Mouse (Mus musculus) heart, adult 2 months (tissue): ENCODE measurements at regions not wholly inside any gene's neighbourhood (a gene's known extent, or its start where the extent isn't known, plus 50 kb on each side); places are given as distances from the start of the nearest gene placed in this dataset.

Experiments used
- DNase-seq, 2 experiments: peaks; one replicate each; pipeline ENCODE4 v3.0.0; 2021
- H3K27ac ChIP-seq: fragments of 200-600 bp; 2 replicates; pipeline ENCODE4 v1.8.1; 2022
- H3K27me3 ChIP-seq: fragments of 200-500 bp; 2 replicates; pipeline ENCODE4 v1.6.1; 2012; ENCODE audit warnings: mild to moderate bottlenecking, low read length, inconsistent platforms, mixed read lengths; ENCODE audit not compliant: control insufficient read depth, insufficient read depth
- H3K36me3 ChIP-seq: fragments of 200-500 bp; 2 replicates; pipeline ENCODE4 v1.6.1; 2012; ENCODE audit warnings: low read length, inconsistent platforms; ENCODE audit not compliant: control insufficient read depth, insufficient read depth
- H3K4me1 ChIP-seq: fragments of 200-500 bp; 2 replicates; pipeline ENCODE4 v1.6.1; 2011; ENCODE audit warnings: low read length; ENCODE audit not compliant: control insufficient read depth, insufficient read depth
- H3K4me3 ChIP-seq: fragments of 200-600 bp; 2 replicates; pipeline ENCODE4 v1.8.1; 2022
- H3K79me2 ChIP-seq: fragments of 200-500 bp; replicated peaks from 2 replicates; pipeline ENCODE4 v1.6.1; 2012; ENCODE audit warnings: mild to moderate bottlenecking, inconsistent platforms, low read length, moderate library complexity, mixed read lengths; ENCODE audit not compliant: control insufficient read depth, insufficient read depth
- H3K9ac ChIP-seq: fragments of 200-500 bp; 2 replicates; pipeline ENCODE4 v1.6.1; 2012; ENCODE audit warnings: low read depth, mild to moderate bottlenecking, control low read depth, inconsistent platforms, low read length, mixed read lengths
- CTCF ChIP-seq: fragments of 200-600 bp; IDR thresholded peaks from 2 replicates; pipeline ENCODE4 v1.8.1; 2022; ENCODE audit warnings: antibody characterized with exemption, mild to moderate bottlenecking, moderate library complexity
- EP300 ChIP-seq: fragments of 200-500 bp; IDR thresholded peaks from 2 replicates; pipeline ENCODE4 v1.6.1; 2011; ENCODE audit warnings: low read depth, low read length, control low read depth; ENCODE audit not compliant: insufficient read depth
- POLR2A ChIP-seq: fragments of 200-500 bp; IDR thresholded peaks from 2 replicates; pipeline ENCODE4 v1.6.1; 2011; ENCODE audit warnings: mild to moderate bottlenecking, low read depth, low read length, control low read depth; ENCODE audit not compliant: insufficient read depth
- WGBS: fragments of 180-500 bp; shearing (Covaris S2); methylation state at CpG from one replicate; pipeline ENCODE4 v1.1.7; 2018; 5-methylcytosine and 5-hydroxymethylcytosine counted together
- intact Hi-C: fragments of 180-260 bp; cut with DNase I; formaldehyde crosslinking; loops from one replicate; pipeline ENCODE4 v1.15.1; 2025

DNA sequence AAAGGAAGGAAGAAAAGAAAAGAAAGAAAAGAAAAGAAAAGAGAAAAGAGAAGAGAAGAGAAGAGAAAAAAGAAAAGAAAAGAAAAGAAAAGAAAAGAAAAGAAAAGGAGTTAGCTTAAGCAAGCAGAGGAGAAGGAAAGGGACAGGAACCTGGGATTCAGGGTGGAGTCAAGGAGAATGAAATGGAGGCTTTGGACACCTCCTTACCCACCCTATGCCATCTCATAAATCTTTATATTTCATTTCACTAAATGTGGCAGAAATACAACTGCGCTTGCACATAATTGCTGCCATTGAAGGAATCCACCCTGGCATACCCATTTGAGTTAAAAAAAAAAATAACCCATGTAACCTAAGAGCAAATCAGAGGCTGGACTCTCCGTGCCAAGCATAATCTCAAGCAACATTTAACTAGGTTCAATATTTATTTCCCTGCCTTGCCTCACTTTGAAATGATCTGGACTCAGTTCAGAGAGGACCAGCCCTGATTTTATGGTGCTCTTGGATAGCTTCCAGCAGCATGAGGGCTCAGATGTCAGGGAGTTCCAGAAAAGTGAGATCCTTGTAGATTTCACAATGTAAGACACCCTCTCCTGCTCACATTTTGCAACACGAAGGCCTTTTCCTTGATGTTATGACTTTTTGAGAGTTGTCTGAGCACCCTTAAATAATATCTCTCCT is 456.2 kb downstream of the Pik3r1 start:
- Histone ChIP-seq H3K27me3 (no peaks in the 10 kb centered on the region), H3K27ac (no peak overlapping the region), H3K36me3 (no peaks in the 10 kb centered on the region), H3K4me1 (peaks cover 2% of the 10 kb centered on the region), H3K9ac (no peak overlapping the region), H3K79me2 (no peaks in the 10 kb centered on the region), H3K4me3 (no peak overlapping the region)
- no peak for TF ChIP-seq POLR2A
- no peak for TF ChIP-seq EP300
- no peak for TF ChIP-seq CTCF
- DNase-seq: peak in 1 of 2 experiments; percentile 13
- intact Hi-C loops: no loop called here
- WGBS: 66% methylated on average over 3 of the region's 3 CpGs

DNA sequence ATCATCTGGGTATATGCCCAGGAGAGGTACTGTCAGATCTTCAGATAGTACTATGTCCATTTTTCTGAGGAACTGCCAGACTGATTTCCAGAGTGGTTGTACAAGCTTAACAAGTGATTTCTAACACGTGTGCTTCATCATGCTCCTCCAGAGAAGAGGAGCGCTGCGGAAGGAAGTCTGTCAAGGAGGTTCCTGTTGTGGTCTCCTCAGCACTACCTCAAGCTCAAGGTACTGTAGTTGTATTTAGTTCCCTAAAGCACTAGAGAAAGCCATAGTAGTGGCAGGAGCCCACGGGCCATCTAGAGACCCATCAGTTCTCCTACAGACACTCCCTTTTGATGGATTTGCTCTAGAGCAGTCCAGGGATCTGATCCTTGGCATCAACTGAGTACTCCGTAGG is 459.3 kb downstream of the Pik3r1 start:
- Histone ChIP-seq H3K4me3 (no peak overlapping the region), H3K4me1 (no peaks in the 10 kb centered on the region), H3K79me2 (no peaks in the 10 kb centered on the region), H3K9ac (no peak overlapping the region), H3K27me3 (no peaks in the 10 kb centered on the region), H3K36me3 (no peaks in the 10 kb centered on the region), H3K27ac (no peak overlapping the region)
- WGBS: 85% methylated on average over 5 of the region's 5 CpGs
- TF ChIP-seq CTCF (no peak), POLR2A (no peak), EP300 (no peak)
- intact Hi-C loops: no loop called here
- DNase-seq: no peak

DNA sequence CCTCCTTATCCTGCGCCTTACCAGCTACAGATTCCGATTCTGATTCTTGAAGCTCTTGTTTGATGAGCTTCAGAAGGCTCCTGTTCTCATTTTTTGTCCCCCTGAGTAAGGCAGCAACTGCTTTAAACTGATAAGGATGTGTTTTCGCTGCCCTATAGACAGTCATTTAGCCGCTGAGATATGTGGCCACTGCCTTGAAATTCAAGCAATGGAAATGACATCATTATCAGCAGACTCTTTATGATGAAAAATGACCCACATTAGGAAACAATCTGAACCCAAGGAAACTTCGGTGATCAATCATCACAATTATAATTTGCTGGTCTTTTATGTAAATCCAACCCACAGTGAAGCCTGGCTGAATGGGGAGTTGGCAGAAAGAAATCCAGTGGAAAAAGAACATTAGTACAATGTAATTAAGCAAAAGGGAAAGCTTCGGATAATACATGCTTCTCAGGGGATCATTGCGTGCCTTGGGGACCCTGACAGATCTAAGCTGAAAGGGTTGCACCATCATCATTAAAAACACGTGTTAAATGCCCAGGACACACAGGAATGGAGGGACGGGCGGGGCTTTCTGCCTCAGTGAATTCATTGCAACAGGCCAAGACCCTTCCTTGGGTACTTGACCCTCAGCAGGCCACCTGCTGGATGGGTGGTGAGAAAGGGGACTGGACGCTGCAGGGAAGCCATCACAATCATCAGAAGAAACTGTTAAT is 462.2 kb downstream of the Pik3r1 start:
- WGBS: 76% methylated on average over 11 of the region's 11 CpGs

DNA sequence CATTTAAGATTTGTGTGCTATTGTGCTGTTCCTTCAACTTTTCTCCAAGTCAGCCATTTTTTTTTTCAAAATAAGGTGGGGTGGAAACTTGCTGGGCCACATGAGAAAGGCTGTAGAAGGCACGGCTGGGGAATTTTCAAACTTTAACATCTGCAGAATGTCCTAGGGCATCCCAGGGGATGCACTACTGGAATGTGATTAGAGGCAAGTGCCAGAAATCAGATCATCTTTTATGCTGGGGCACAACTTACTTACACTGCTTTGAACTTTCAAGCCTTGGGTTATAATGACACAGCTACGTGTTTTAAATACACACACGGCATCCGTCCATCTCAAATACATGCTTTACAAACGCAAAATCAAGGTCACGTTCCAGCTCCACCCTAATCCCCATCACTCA is 463.0 kb downstream of the Pik3r1 start:
- no peak for DNase-seq
- no peak overlapping the region for H3K4me3 ChIP-seq
- no peak overlapping the region for H3K9ac ChIP-seq
- 74% methylated on average over 6 of the region's 6 CpGs for WGBS
- intact Hi-C loops: no loop called here
- H3K79me2 ChIP-seq: no peaks in the 10 kb centered on the region
- TF ChIP-seq EP300 (no peak), POLR2A (no peak), CTCF (no peak)
- H3K4me1 ChIP-seq: no peaks in the 10 kb centered on the region; the same call in 1 of the 2 replicates
- H3K27me3 ChIP-seq: no peaks in the 10 kb centered on the region
- H3K36me3 ChIP-seq: no peaks in the 10 kb centered on the region
- H3K27ac ChIP-seq: no peak overlapping the region

More for the DNA sequence above, 462.2 kb downstream of the Pik3r1 start:
- Histone ChIP-seq H3K4me3 (no peak overlapping the region), H3K36me3 (no peaks in the 10 kb centered on the region), H3K27me3 (no peaks in the 10 kb centered on the region), H3K79me2 (no peaks in the 10 kb centered on the region), H3K9ac (no peak overlapping the region), H3K4me1 (no peaks in the 10 kb centered on the region; the same call in 1 of the 2 replicates), H3K27ac (no peak overlapping the region)
- no peak for DNase-seq
- intact Hi-C loops: no loop called here
- TF ChIP-seq POLR2A (no peak), CTCF (no peak), EP300 (no peak)

DNA sequence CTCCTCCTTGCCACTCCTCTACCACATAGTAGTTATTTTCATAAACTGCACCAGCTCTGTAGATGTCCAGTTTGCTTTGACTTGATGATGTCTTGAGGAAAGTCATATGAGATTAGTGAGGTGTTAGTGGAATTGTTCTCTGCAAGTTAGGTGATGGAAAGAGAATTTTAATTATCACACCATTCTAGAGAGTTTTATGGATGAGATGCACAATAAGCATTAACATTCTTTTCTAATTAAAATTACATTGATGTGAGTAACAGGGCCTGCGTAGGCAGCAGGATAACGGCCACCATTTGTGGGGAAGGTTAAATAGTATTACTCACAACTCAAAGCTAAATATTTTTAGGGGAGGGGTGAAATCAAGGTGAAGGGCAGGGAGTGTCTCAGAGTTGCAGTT is 466.7 kb downstream of the Pik3r1 start:
- WGBS: 89% methylated on average over 2 of the region's 2 CpGs
- no peak for DNase-seq
- TF ChIP-seq POLR2A (no peak), CTCF (no peak)
- H3K27ac ChIP-seq: no peak overlapping the region
- H3K4me3 ChIP-seq: no peak overlapping the region
- H3K4me1 ChIP-seq: no peaks in the 10 kb centered on the region; the same call in 1 of the 2 replicates
- no peaks in the 10 kb centered on the region for H3K27me3 ChIP-seq
- no peaks in the 10 kb centered on the region for H3K79me2 ChIP-seq
- intact Hi-C loops: no loop called here
- H3K36me3 ChIP-seq: no peaks in the 10 kb centered on the region
- H3K9ac ChIP-seq: no peak overlapping the region

DNA sequence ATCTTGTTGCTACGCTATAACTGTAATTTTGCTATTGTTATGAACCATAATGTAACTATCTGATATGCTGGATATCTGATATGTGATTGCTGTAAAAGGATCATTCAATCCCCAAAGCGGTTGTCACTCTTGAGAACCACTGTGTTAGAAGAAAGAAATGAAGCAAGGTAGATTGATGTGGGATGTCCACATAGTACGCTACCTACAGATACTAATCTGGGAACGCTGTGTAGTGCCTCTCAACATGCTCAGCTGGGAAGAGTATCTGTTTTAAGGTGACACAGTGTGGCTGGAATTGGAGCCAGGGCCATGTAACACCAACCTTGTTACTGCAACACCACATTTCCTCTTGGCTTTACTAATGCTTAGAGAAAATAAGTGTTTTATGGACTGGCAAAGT is 456.2 kb upstream of the Slc30a5 start:
- intact Hi-C loops: no loop called here
- TF ChIP-seq EP300 (no peak), CTCF (no peak), POLR2A (no peak)
- H3K4me1 ChIP-seq: no peaks in the 10 kb centered on the region; the same call in 1 of the 2 replicates
- H3K9ac ChIP-seq: no peak overlapping the region
- H3K27ac ChIP-seq: no peak overlapping the region
- no peaks in the 10 kb centered on the region for H3K36me3 ChIP-seq
- H3K27me3 ChIP-seq: no peaks in the 10 kb centered on the region
- no peak overlapping the region for H3K4me3 ChIP-seq
- H3K79me2 ChIP-seq: no peaks in the 10 kb centered on the region
- WGBS: 88% methylated on average over 4 of the region's 4 CpGs
- no peak for DNase-seq
